Mouse (Mus musculus): Measurements from ENCODE around the gene Mcoln2. TPM values are rescaled to one million over a fixed set of nuclear protein-coding genes. Genes with fewer than 3 reads are reported as not detected.
A peak's percentile ranks its signal among the peaks of the same experiment; 100 is the strongest.

Mcoln2 gene
- total and polyA plus RNA-seq, 3 experiments = 31.0 to 34.9 (median 32.0) TPM

DNA sequence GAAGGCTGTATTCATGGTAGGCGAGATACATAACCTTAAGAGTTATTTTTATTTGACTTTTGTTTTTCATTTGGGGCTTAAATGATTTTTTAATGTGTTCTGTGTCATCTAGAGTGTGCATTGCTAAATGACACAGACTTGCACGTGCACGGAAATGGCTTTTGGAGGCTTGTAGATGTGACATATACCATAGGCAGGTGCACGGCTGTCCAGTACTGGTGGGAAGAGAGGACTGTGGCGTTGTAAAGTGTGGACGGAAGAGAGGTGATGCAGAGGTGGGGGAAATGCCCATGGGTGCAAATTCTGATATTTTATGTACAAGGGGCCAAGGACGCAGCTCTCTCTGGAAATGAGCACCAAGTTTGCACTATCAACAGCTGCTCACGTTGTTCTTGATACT lies 2.1 kb downstream of the Mcoln2 start:
- peaks cover 11 to 73% of the 10 kb centered on the region in 2 experiments for H3K4me1 ChIP-seq (ENCODE audit: control insufficient read depth in 1 of 2, insufficient read depth in 2 of 2)
- dilution Hi-C loops (cut with MboI; ENCODE audit: extremely low pct_ligation_motif_present, extremely low pct_unique_long_range_greater_than_20kb, low sequenced_read_pairs) = no loop called here
- in situ Hi-C loops (cut with MboI; ENCODE audit: low pct_ligation_motif_present, low pct_unique_long_range_greater_than_20kb, low sequenced_read_pairs) = no loop called here

DNA sequence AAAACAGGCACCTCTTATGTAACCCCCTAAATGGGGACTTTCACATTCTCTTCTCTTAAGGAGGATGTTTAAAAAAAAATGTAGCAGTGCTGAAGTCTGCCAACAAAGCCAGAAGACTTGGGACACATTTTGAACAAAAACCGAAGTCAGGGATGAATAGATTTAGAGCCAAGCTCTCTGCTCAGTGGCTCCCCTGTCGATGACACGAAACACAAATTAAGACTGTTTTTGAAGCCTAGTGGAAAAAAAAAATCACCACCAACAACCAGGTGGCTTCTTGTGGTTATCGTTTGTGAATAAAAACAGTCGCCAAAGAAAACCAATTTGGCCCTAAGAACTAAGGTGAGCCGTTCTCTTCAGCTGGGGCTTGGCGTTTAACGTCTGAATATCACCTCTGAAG lies 2.7 kb downstream of the Mcoln2 start:
- no peaks in the 10 kb centered on the region for H3K36me3 ChIP-seq (replicated peaks in 1 of 2; ENCODE audit: control insufficient read depth in 1 of 2, insufficient read depth in 1 of 2, low read length in 1 of 2)
- peak overlapping the region; percentile 57 for H3K4me2 ChIP-seq (ENCODE audit: insufficient read depth, low read depth, poor library complexity, severe bottlenecking)
- H3K9me3 ChIP-seq (replicated peaks; ENCODE audit: low read length) = no peaks in the 10 kb centered on the region
- in situ Hi-C loops (cut with MboI; ENCODE audit: low pct_ligation_motif_present, low pct_unique_long_range_greater_than_20kb, low sequenced_read_pairs) (no loop called here), dilution Hi-C loops (cut with MboI; ENCODE audit: extremely low pct_ligation_motif_present, extremely low pct_unique_long_range_greater_than_20kb, low sequenced_read_pairs) (no loop called here)
- peak; percentile 94 for DNase-seq (ENCODE audit: extremely low read depth)
- H3K79me2 ChIP-seq (replicated peaks; ENCODE audit: control insufficient read depth, extremely low read depth, insufficient read depth, poor library complexity, severe bottlenecking) = peaks cover 28% of the 10 kb centered on the region
- H3K4me3 ChIP-seq (replicated peaks in 1 of 3; ENCODE audit: low read depth in 2 of 3, low read length in 2 of 3, poor library complexity in 1 of 3) = peak overlapping the region in 2 of 3 experiments; percentile 66 to 82
- no peaks in the 10 kb centered on the region for H3K27me3 ChIP-seq (replicated peaks)
- H3K27ac ChIP-seq (ENCODE audit: insufficient read depth, low read depth) = peak overlapping the region; percentile 62
- H3K9ac ChIP-seq (ENCODE audit: insufficient read depth, low read depth) = peak overlapping the region; percentile 82
- peaks cover 16 to 73% of the 10 kb centered on the region in 2 experiments for H3K4me1 ChIP-seq (ENCODE audit: control insufficient read depth in 1 of 2, insufficient read depth in 2 of 2)
- TF ChIP-seq RCOR1 (conservative IDR thresholded peaks at IDR 0.05; ENCODE audit: low read depth, low read length) (peak; percentile 88; the same call in 1 of the 2 replicates), ZNF384 (IDR thresholded peaks at IDR 0.05; ENCODE audit: low read depth, low read length) (peak; percentile 98), MYC (IDR thresholded peaks at IDR 0.05; ENCODE audit: low read depth, low read length) (peak; percentile 92; the same call in 1 of the 2 replicates), JUND (conservative IDR thresholded peaks at IDR 0.05; ENCODE audit: low read depth, low read length) (peak; percentile 95), ZMIZ1 (IDR thresholded peaks at IDR 0.05; ENCODE audit: low read depth, low read length) (no peak; the same call in 1 of the 2 replicates), CHD1 (IDR thresholded peaks at IDR 0.05; ENCODE audit: low read depth, low read length) (peak; percentile 95; the same call in 1 of the 2 replicates), HCFC1 (IDR thresholded peaks at IDR 0.05; ENCODE audit: low read depth, low read length) (peak; percentile 57), TCF12 (IDR thresholded peaks at IDR 0.05; ENCODE audit: low read depth, low read length) (peak; percentile 98), ZKSCAN1 (IDR thresholded peaks at IDR 0.05; ENCODE audit: borderline replicate concordance, low read depth, low read length) (no peak), POLR2A (IDR thresholded peaks at IDR 0.05; ENCODE audit: low read depth, low read length) (no peak), ETS1 (conservative IDR thresholded peaks at IDR 0.05; ENCODE audit: low read depth, low read length) (peak; percentile 97), GABPA (IDR thresholded peaks at IDR 0.05; ENCODE audit: insufficient replicate concordance, low read depth, low read length) (no peak), PAX5 (IDR thresholded peaks at IDR 0.05; ENCODE audit: low read length) (no peak), UBTF (IDR thresholded peaks at IDR 0.05; ENCODE audit: low read depth, low read length) (no peak), MEF2A (IDR thresholded peaks at IDR 0.05; ENCODE audit: borderline replicate concordance, low read depth, low read length) (peak; percentile 78), USF2 (conservative IDR thresholded peaks at IDR 0.05; ENCODE audit: low read depth, low read length) (no peak), EP300 (IDR thresholded peaks at IDR 0.05; ENCODE audit: low read length) (peak; percentile 97)

More for the DNA sequence above, 2.1 kb downstream of the Mcoln2 start:
- Histone ChIP-seq H3K36me3 (replicated peaks in 1 of 2; ENCODE audit: control insufficient read depth in 1 of 2, insufficient read depth in 1 of 2, low read length in 1 of 2) (no peaks in the 10 kb centered on the region), H3K27ac (ENCODE audit: insufficient read depth, low read depth) (peak overlapping the region; percentile 62), H3K4me2 (ENCODE audit: insufficient read depth, low read depth, poor library complexity, severe bottlenecking) (peak overlapping the region; percentile 57), H3K27me3 (replicated peaks) (no peaks in the 10 kb centered on the region), H3K4me3 (replicated peaks in 1 of 3; ENCODE audit: low read depth in 2 of 3, low read length in 2 of 3, poor library complexity in 1 of 3) (peak overlapping the region; percentile 66 to 82 (median 77)), H3K9me3 (replicated peaks; ENCODE audit: low read length) (no peaks in the 10 kb centered on the region), H3K79me2 (replicated peaks; ENCODE audit: control insufficient read depth, extremely low read depth, insufficient read depth, poor library complexity, severe bottlenecking) (peaks cover 27% of the 10 kb centered on the region), H3K9ac (ENCODE audit: insufficient read depth, low read depth) (peak overlapping the region; percentile 82)
- DNase-seq (ENCODE audit: extremely low read depth) = peak; percentile 39
- TF ChIP-seq TCF12 (IDR thresholded peaks at IDR 0.05; ENCODE audit: low read depth, low read length) (peak; percentile 43; the same call in 1 of the 2 replicates), CHD2 (IDR thresholded peaks at IDR 0.05; ENCODE audit: low read length) (no peak), IRF4 (IDR thresholded peaks at IDR 0.05; ENCODE audit: low read depth, low read length) (peak; percentile 46; the same call in 1 of the 2 replicates), JUN (IDR thresholded peaks at IDR 0.05; ENCODE audit: insufficient read depth, low read depth, low read length) (no peak), CTCF (conservative IDR thresholded peaks at IDR 0.05 in 1 of 2, IDR thresholded peaks at IDR 0.05 in 1 of 2; ENCODE audit: low read depth in 2 of 2, low read length in 2 of 2) (no peak), TBP (conservative IDR thresholded peaks at IDR 0.05; ENCODE audit: low read depth, low read length) (no peak), ZNF384 (IDR thresholded peaks at IDR 0.05; ENCODE audit: low read depth, low read length) (no peak), EP300 (IDR thresholded peaks at IDR 0.05; ENCODE audit: low read length) (peak; percentile 30; the same call in 1 of the 2 replicates), HCFC1 (IDR thresholded peaks at IDR 0.05; ENCODE audit: low read depth, low read length) (no peak), ZKSCAN1 (IDR thresholded peaks at IDR 0.05; ENCODE audit: borderline replicate concordance, low read depth, low read length) (no peak), SMC3 (IDR thresholded peaks at IDR 0.05; ENCODE audit: low read depth, low read length) (no peak), POLR2A (IDR thresholded peaks at IDR 0.05; ENCODE audit: low read depth, low read length) (peak; percentile 8; the same call in 1 of the 2 replicates), KAT2A (IDR thresholded peaks at IDR 0.05; ENCODE audit: insufficient replicate concordance, low read length) (no peak), NELFE (IDR thresholded peaks at IDR 0.05; ENCODE audit: low read depth, low read length) (peak; percentile 36; the same call in 1 of the 2 replicates), MAX (IDR thresholded peaks at IDR 0.05; ENCODE audit: low read length) (peak; percentile 85), ZMIZ1 (IDR thresholded peaks at IDR 0.05; ENCODE audit: low read depth, low read length) (peak; percentile 51; the same call in 1 of the 2 replicates), ZC3H11A (IDR thresholded peaks at IDR 0.05; ENCODE audit: low read depth, low read length) (no peak), MXI1 (IDR thresholded peaks at IDR 0.05; ENCODE audit: low read depth, low read length) (peak; percentile 90), E2F4 (IDR thresholded peaks at IDR 0.05; ENCODE audit: insufficient replicate concordance, low read depth, low read length) (0 out of 2 replicates have a peak, but pooled peaks have one; percentile 17), PAX5 (IDR thresholded peaks at IDR 0.05; ENCODE audit: low read length) (no peak), UBTF (IDR thresholded peaks at IDR 0.05; ENCODE audit: low read depth, low read length) (0 out of 2 replicates have a peak, but pooled peaks have one; percentile 32), GABPA (IDR thresholded peaks at IDR 0.05; ENCODE audit: insufficient replicate concordance, low read depth, low read length) (no peak), USF1 (IDR thresholded peaks at IDR 0.05; ENCODE audit: low read depth, low read length) (no peak), JUND (conservative IDR thresholded peaks at IDR 0.05; ENCODE audit: low read depth, low read length) (no peak), MAFK (IDR thresholded peaks at IDR 0.05; ENCODE audit: insufficient replicate concordance, low read length) (no peak), POLR2AphosphoS2 (IDR thresholded peaks at IDR 0.05; ENCODE audit: low read depth, low read length) (no peak), RCOR1 (conservative IDR thresholded peaks at IDR 0.05; ENCODE audit: low read depth, low read length) (0 out of 2 replicates have a peak, but pooled peaks have one; percentile 32), BHLHE40 (IDR thresholded peaks at IDR 0.05; ENCODE audit: low read depth, low read length) (peak; percentile 91), USF2 (conservative IDR thresholded peaks at IDR 0.05; ENCODE audit: low read depth, low read length) (0 out of 2 replicates have a peak, but pooled peaks have one; percentile 4), SIN3A (IDR thresholded peaks at IDR 0.05; ENCODE audit: low read length) (no peak; the same call in none of the 2 replicates), ETS1 (conservative IDR thresholded peaks at IDR 0.05; ENCODE audit: low read depth, low read length) (peak; percentile 26; the same call in 1 of the 2 replicates), CHD1 (IDR thresholded peaks at IDR 0.05; ENCODE audit: low read depth, low read length) (peak; percentile 82; the same call in 1 of the 2 replicates), MYC (IDR thresholded peaks at IDR 0.05; ENCODE audit: low read depth, low read length) (no peak; the same call in none of the 2 replicates), RAD21 (IDR thresholded peaks at IDR 0.05; ENCODE audit: low read depth, low read length) (no peak), MEF2A (IDR thresholded peaks at IDR 0.05; ENCODE audit: borderline replicate concordance, low read depth, low read length) (0 out of 2 replicates have a peak, but pooled peaks have one; percentile 7), NRF1 (IDR thresholded peaks at IDR 0.05; ENCODE audit: low read depth, low read length) (no peak), ELF1 (IDR thresholded peaks at IDR 0.05; ENCODE audit: low read depth, low read length) (peak; percentile 58), MAZ (IDR thresholded peaks at IDR 0.05; ENCODE audit: low read depth, low read length) (peak; percentile 76; the same call in 1 of the 2 replicates)
